Mouse (Mus musculus): Measurements from ENCODE around the gene Csf1. TPM values are rescaled to one million over a fixed set of nuclear protein-coding genes. Genes with fewer than 3 reads are reported as not detected.

The Csf1 gene
- 2.2 and 3.8 TPM in 2 replicates for polyA plus RNA-seq (2021; fragmentation: Nextera tagmentation)
- long read RNA-seq, experiment 1, full-length matches to known transcripts, result 8 of 16 reads
- long read RNA-seq, experiment 1, partial matches to known transcripts, result 3 of 16 reads
- long read RNA-seq, experiment 1, other reads (novel, unspliced or antisense), result 5 of 16 reads
- long read RNA-seq, experiment 2, partial matches to known transcripts, result 1 of 6 reads
- long read RNA-seq, experiment 2, other reads (novel, unspliced or antisense), result 4 of 6 reads

DNA sequence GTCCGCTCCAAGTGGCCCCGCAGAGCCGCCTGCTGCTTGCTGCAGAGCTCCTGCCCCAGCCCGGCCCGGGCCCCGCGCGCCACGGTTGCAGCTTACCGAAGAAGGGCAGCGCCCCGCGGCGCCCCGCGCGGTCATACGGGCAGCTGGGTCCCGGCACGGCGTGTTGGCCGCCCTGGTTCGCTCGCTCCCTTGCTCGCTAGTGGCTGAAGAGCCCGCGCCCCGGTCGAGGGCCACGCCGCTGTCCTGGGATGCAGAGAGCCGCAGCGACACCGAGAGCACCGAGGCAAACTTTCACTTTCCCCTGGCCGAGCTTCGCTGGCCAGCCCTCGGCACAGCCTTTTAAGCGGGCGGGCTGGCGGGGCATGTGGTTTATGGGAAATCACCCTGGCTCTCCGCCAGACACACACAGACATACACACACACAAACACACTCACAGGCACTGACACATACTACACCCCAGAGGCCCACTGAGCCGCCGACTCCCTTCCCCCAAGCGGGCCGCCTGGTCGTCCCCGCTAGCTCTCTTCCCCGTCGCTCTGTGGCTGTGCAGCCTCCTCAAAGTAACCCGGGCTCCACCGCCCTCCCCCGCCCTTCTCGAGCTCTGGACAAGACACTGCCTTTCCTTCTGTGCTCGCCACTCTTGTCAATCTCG lies at the start of gene Csf1:
Gene Csf1 (minus strand): TSS at position 541 of the 653 bp plus-strand sequence.

DNA sequence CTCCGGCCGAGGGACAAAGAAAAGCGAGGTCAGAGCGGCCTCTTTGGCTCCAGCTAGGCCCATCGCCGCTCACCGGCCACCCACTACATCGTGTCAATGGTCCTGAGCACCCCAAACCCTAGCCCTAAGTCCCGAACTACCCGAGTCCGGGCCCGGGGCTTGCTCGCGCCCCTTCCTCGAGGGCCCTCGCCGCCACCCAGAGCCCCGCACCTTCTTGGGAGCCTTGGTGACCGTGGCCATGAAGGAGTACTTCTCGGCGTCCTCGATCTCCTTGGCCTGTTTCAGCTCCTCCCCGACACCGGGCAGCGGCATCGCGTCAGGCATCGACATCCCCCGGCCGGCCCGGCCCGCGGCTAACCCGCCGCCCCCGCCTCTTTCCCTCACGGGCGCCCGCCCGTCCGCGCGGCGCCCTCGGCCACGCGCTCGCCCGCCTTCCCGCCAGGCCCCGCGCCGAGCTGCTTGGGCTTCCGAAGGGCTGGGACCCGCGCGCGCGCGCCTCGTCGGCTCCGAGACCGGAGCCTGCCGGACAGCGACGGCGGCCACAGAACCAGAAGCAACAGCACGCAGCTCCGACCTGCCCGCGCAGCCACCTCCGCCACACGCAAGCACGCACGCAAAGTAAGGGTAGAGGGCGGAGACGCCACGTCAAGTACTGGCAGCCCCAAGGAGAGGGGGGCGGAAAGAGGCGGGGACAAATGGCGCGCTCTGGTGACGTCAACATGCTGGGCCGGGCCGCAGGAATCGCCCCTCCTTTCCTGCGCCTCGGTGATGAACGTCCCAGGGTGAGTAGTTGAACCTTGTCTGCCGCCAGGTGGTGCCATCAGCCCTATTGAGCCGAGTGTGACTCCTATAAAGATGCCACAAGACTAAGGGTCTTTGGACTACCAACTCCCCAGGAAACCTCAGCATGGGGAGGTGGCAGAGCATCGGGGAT lies 64.1 kb downstream of the Csf1 start, which contains the start of gene Ahcyl1:
Gene Ahcyl1 (minus strand): TSS at position 613 of the 934 bp plus-strand sequence.

Other genes starting within 250 kb of the Csf1 start
- gene Slc6a17, start 242.5 kb downstream of the Csf1 start, polyA plus RNA-seq (2021; fragmentation: Nextera tagmentation), result 141 and 154 TPM in 2 replicates
- gene Ubl4b, start 205.4 kb downstream of the Csf1 start, polyA plus RNA-seq (2021; fragmentation: Nextera tagmentation), result not detected in 2 replicates
- gene Alx3, start 165.4 kb downstream of the Csf1 start, polyA plus RNA-seq (2021; fragmentation: Nextera tagmentation), result 0.93 and 1.4 TPM in 2 replicates
- not detected in 2 replicates for gene Gm10961, start 129.1 kb downstream of the Csf1 start, polyA plus RNA-seq (2021; fragmentation: Nextera tagmentation)
- 40.1 and 50.6 TPM in 2 replicates for gene Strip1, start 128.8 kb downstream of the Csf1 start, polyA plus RNA-seq (2021; fragmentation: Nextera tagmentation)
- 64.2 and 68.1 TPM in 2 replicates for gene Ahcyl1, start 63.9 kb downstream of the Csf1 start, polyA plus RNA-seq (2021; fragmentation: Nextera tagmentation)
- gene Eps8l3, start 116.8 kb upstream of the Csf1 start, polyA plus RNA-seq (2021; fragmentation: Nextera tagmentation), result not detected in 2 replicates
- 302 and 421 TPM in 2 replicates for gene Gstm5, start 135.4 kb upstream of the Csf1 start, polyA plus RNA-seq (2021; fragmentation: Nextera tagmentation)
- 32.2 and 40.5 TPM in 2 replicates for gene Gstm7, start 171.3 kb upstream of the Csf1 start, polyA plus RNA-seq (2021; fragmentation: Nextera tagmentation)
- 6.7 and 7.0 TPM in 2 replicates for gene Gstm6, start 183.3 kb upstream of the Csf1 start, polyA plus RNA-seq (2021; fragmentation: Nextera tagmentation)
- not detected in 2 replicates for gene Gstm3, start 208.8 kb upstream of the Csf1 start, polyA plus RNA-seq (2021; fragmentation: Nextera tagmentation)
- gene Gstm2, start 226.0 kb upstream of the Csf1 start, polyA plus RNA-seq (2021; fragmentation: Nextera tagmentation), result 4.3 and 5.4 TPM in 2 replicates

Data from left cerebral cortex, adult 6 months (tissue).